9 mouse cellular contexts compared by ENCODE assay signal in the genomic region with DNA sequence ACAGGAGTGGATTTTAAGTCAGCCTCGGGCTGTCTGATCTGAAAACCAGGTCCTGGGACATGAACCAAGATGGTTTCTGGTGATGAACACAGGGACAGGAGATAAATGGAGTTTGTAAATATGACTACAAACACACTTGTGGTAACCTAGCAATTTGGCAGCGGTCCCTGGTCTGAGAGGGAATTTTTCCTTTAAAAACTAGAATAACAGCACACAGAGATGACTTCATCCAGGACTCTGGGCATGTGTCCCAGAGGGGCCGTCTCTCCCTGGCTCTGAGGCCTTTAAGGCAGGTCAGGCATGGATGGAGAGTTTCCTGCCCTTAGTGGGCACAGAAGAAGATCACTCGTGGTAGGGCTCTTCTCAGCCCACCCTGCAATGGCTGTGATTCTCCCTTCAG.
DNase-seq lines count a peak whose midpoint lies in the region; ATAC-seq and TF ChIP-seq lines count a peak whose summit lies in the region.
"Had no signal": no experiment of that assay in that cellular context is flagged by ENCODE, and none has a peak within 500 bp of the region (broad histone marks: within the 10 kb centered on the region; RNA-seq: fewer than 3 reads in every experiment).

No protein-coding gene starts in this region.

- H3K9me3 ChIP-seq in hindbrain, postnatal 0 days (ENCODE audit: low read length), result no peaks in the 10 kb centered on the region
- H3K9me3 ChIP-seq in hindbrain, embryonic 11.5 days (ENCODE audit: control insufficient read depth, low read length), result no peaks in the 10 kb centered on the region
- H3K9me3 ChIP-seq: limb, embryonic 13.5 days had no signal

- intact Hi-C loops in gastrocnemius, postnatal 14 days (cut with DNase I; ENCODE audit: low total_unique reads), result no loop called here

- no peak overlapping the region for H3K4me2 ChIP-seq in hindbrain, postnatal 0 days (ENCODE audit: low read depth, low read length)
- H3K4me2 ChIP-seq in hindbrain, embryonic 11.5 days (replicated peaks; ENCODE audit: low read depth, low read length), result no peak overlapping the region
- H3K4me2 ChIP-seq: limb, embryonic 13.5 days had no signal

- no peaks in the 10 kb centered on the region for H3K27me3 ChIP-seq in hindbrain, postnatal 0 days (ENCODE audit: insufficient read depth, low read length)
- H3K27me3 ChIP-seq in hindbrain, embryonic 11.5 days (ENCODE audit: control insufficient read depth, insufficient read depth, low read length), result no peaks in the 10 kb centered on the region
- H3K27me3 ChIP-seq: limb, embryonic 13.5 days had no signal

- no peak overlapping the region for H3K4me3 ChIP-seq in hindbrain, postnatal 0 days (ENCODE audit: low read length)
- H3K4me3 ChIP-seq in hindbrain, embryonic 11.5 days (ENCODE audit: low read depth, low read length), result no peak overlapping the region
- H3K4me3 ChIP-seq: limb, embryonic 13.5 days had no signal

- DNase-seq in hindbrain, postnatal 0 days (ENCODE audit: low spot score), result peak; percentile 80
- DNase-seq in hindbrain, embryonic 11.5 days (ENCODE audit: low spot score), result no peak
- DNase-seq in adrenal gland, adult 18-20 months (ENCODE audit: low spot score in 2 of 2), result peak; percentile 37 to 55
- DNase-seq in gastrocnemius, postnatal 14 days, result peak; percentile 90
- peak; percentile 35 to 65 for DNase-seq in layer of hippocampus, adult 18-20 months (ENCODE audit: low spot score in 2 of 2)
- DNase-seq in right cerebral cortex, postnatal 14 days, result peak; percentile 36
- DNase-seq in spleen, postnatal 36 days (ENCODE audit: low spot score in 2 of 2), result no peak

- no peaks in the 10 kb centered on the region for H3K4me1 ChIP-seq in hindbrain, postnatal 0 days (ENCODE audit: insufficient read depth, low read length)
- no peaks in the 10 kb centered on the region for H3K4me1 ChIP-seq in hindbrain, embryonic 11.5 days (replicated peaks; ENCODE audit: control insufficient read depth, insufficient read depth, low read length)
- H3K4me1 ChIP-seq: limb, embryonic 13.5 days had no signal

- WGBS in hindbrain, postnatal 0 days, result 48% methylated on average over 4 of the region's 4 CpGs
- WGBS in hindbrain, embryonic 11.5 days, result 85% methylated on average over 4 of the region's 4 CpGs

- ATAC-seq in hindbrain, postnatal 0 days, result peak; percentile 62; the same call in 1 of the 2 replicates
- ATAC-seq in hindbrain, embryonic 11.5 days (ENCODE audit: low FRiP score), result no peak
- no peak for ATAC-seq in megakaryocyte-erythroid progenitor cell, adult 5-6 weeks (replicated peaks; ENCODE audit: low FRiP score, low TSS enrichment, poor library complexity, severe bottlenecking)

- H3K36me3 ChIP-seq in hindbrain, postnatal 0 days (ENCODE audit: insufficient read depth, low read length), result no peaks in the 10 kb centered on the region
- H3K36me3 ChIP-seq in hindbrain, embryonic 11.5 days (ENCODE audit: control insufficient read depth, insufficient read depth, low read length), result no peaks in the 10 kb centered on the region
- H3K36me3 ChIP-seq: limb, embryonic 13.5 days had no signal

- no peak overlapping the region for H3K27ac ChIP-seq in hindbrain, postnatal 0 days
- H3K27ac ChIP-seq in hindbrain, embryonic 11.5 days (ENCODE audit: low read depth, low read length), result no peak overlapping the region
- H3K27ac ChIP-seq: limb, embryonic 13.5 days had no signal

- H3K9ac ChIP-seq in hindbrain, postnatal 0 days (replicated peaks; ENCODE audit: low read length), result no peak overlapping the region
- no peak overlapping the region for H3K9ac ChIP-seq in hindbrain, embryonic 11.5 days (ENCODE audit: low read depth, low read length)
- H3K9ac ChIP-seq: limb, embryonic 13.5 days had no signal

- no peak for TF ChIP-seq CTCF in hindbrain, postnatal 0 days (IDR thresholded peaks at IDR 0.05; ENCODE audit: low read depth)

Comparison
In these comparisons a context has a peak if more than half of its experiments do, and no peak if none do; other contexts are left out.
1. DNase-seq: peak in hindbrain, postnatal 0 days (single experiment), adrenal gland, adult 18-20 months (2 of 2), gastrocnemius, postnatal 14 days (single experiment), layer of hippocampus, adult 18-20 months (2 of 2) and right cerebral cortex, postnatal 14 days (single experiment); none in hindbrain, embryonic 11.5 days (single experiment) and spleen, postnatal 36 days (0 of 2).